Mouse (Mus musculus) liver, embryonic 14.5 days (tissue): ENCODE measurements around the gene Vac14.

ENCODE experiments used
- CTCF ChIP-seq: IDR thresholded peaks from 2 replicates; pipeline ENCODE4 v1.5.1; 2016; ENCODE audit warnings: antibody characterized with exemption, low read depth, control low read depth
- EP300 ChIP-seq: IDR thresholded peaks from 2 replicates; pipeline ENCODE4 v1.6.1; 2016; ENCODE audit warnings: antibody characterized with exemption, low read depth

DNA sequence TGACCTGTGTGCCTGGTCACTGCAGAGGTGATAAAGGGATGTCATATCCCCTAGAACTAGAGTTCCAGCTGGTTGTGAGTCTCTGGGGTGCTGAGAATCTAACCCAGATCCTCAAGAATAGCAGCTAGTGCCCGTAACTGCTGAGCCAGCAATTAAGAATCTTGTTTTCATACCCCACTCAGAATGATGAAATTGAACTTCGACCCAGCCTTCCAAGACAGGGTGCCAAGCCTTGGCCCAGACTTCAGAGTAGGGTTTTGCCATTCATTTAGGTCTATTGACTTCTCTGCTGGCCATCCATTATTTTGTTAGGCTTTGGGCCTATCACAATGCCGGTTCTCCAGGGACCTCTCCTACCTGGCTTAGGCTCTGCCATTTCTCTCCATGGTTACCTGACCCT is 15.4 kb downstream of the Vac14 start:
- TF ChIP-seq CTCF = no peak
- no peak for TF ChIP-seq EP300
